8 mouse cellular contexts compared by ENCODE assay signal in genomic region chr19:16873221-16873861, GRCm38 (mm10). TPM values are rescaled to one million over a fixed set of nuclear protein-coding genes. Genes with fewer than 3 reads are reported as not detected.
A peak's percentile ranks its signal among the peaks of the same experiment; 100 is the strongest.
DNase-seq lines count a peak whose midpoint lies in the region; ATAC-seq and TF ChIP-seq lines count a peak whose summit lies in the region.

Gene Foxb2 (minus strand): TSS chr19:16873805.

- under 1% methylated on average over 36 of the region's 40 CpGs for WGBS in kidney, postnatal 0 days
- under 1% methylated on average over 40 of the region's 40 CpGs for WGBS in hindbrain, embryonic 12.5 days
- WGBS in midbrain, embryonic 14.5 days, result under 1% methylated on average over 40 of the region's 40 CpGs

- no peaks in the 10 kb centered on the region for H3K9me3 ChIP-seq in kidney, postnatal 0 days (replicated peaks; ENCODE audit: low read length)
- H3K9me3 ChIP-seq in hindbrain, embryonic 12.5 days (replicated peaks), result no peaks in the 10 kb centered on the region
- no peaks in the 10 kb centered on the region for H3K9me3 ChIP-seq in midbrain, embryonic 14.5 days (ENCODE audit: control insufficient read depth, low read length)

- H3K4me3 ChIP-seq in kidney, postnatal 0 days (replicated peaks; ENCODE audit: low read depth, low read length), result peak within 1 kb of the TSS; percentile 43
- peak within 1 kb of the TSS; percentile 29 for H3K4me3 ChIP-seq in brown adipose tissue, adult 24 weeks (ENCODE audit: insufficient read depth, low read depth, low read length)
- H3K4me3 ChIP-seq in hindbrain, embryonic 12.5 days, result peak within 1 kb of the TSS; percentile 46
- peak within 1 kb of the TSS; percentile 47 for H3K4me3 ChIP-seq in midbrain, embryonic 14.5 days (replicated peaks; ENCODE audit: low read depth, low read length)

- H3K27me3 ChIP-seq in kidney, postnatal 0 days (ENCODE audit: insufficient read depth, low read length), result peaks cover 87% of the 10 kb centered on the region
- peaks cover 99% of the 10 kb centered on the region for H3K27me3 ChIP-seq in hindbrain, embryonic 12.5 days
- peaks cover 98% of the 10 kb centered on the region for H3K27me3 ChIP-seq in midbrain, embryonic 14.5 days (ENCODE audit: control insufficient read depth, insufficient read depth, low read length)

- H3K27ac ChIP-seq in kidney, postnatal 0 days, result no peak within 1 kb of the TSS
- H3K27ac ChIP-seq in brown adipose tissue, adult 24 weeks (replicated peaks; ENCODE audit: low read depth, low read length), result no peak within 1 kb of the TSS
- no peak within 1 kb of the TSS for H3K27ac ChIP-seq in hindbrain, embryonic 12.5 days
- H3K27ac ChIP-seq in midbrain, embryonic 14.5 days (replicated peaks; ENCODE audit: low read depth, low read length), result no peak within 1 kb of the TSS

- no peak within 1 kb of the TSS for H3K9ac ChIP-seq in kidney, postnatal 0 days (ENCODE audit: low read depth, low read length)
- peak within 1 kb of the TSS; percentile 57 for H3K9ac ChIP-seq in hindbrain, embryonic 12.5 days
- peak within 1 kb of the TSS; percentile 43 for H3K9ac ChIP-seq in midbrain, embryonic 14.5 days (replicated peaks; ENCODE audit: low read length)

- H3K4me1 ChIP-seq in kidney, postnatal 0 days (replicated peaks; ENCODE audit: insufficient read depth, low read length), result peaks cover 9% of the 10 kb centered on the region
- H3K4me1 ChIP-seq in brown adipose tissue, adult 24 weeks (ENCODE audit: control insufficient read depth, insufficient read depth, insufficient read length, low read length), result peaks cover 3% of the 10 kb centered on the region; the same call in 1 of the 2 replicates
- H3K4me1 ChIP-seq in hindbrain, embryonic 12.5 days, result peaks cover 38% of the 10 kb centered on the region
- H3K4me1 ChIP-seq in midbrain, embryonic 14.5 days (ENCODE audit: control insufficient read depth, insufficient read depth, low read length), result peaks cover 29% of the 10 kb centered on the region

- TF ChIP-seq CTCF in kidney, postnatal 0 days (IDR thresholded peaks at IDR 0.05; ENCODE audit: low read depth), result no peak

- H3K36me3 ChIP-seq in kidney, postnatal 0 days (ENCODE audit: insufficient read depth, low read length), result no peaks in the 10 kb centered on the region
- H3K36me3 ChIP-seq in hindbrain, embryonic 12.5 days, result no peaks in the 10 kb centered on the region
- H3K36me3 ChIP-seq in midbrain, embryonic 14.5 days (ENCODE audit: control insufficient read depth, insufficient read depth, low read length), result no peaks in the 10 kb centered on the region

- peak within 1 kb of the TSS; percentile 62 for H3K4me2 ChIP-seq in kidney, postnatal 0 days (ENCODE audit: low read length)
- H3K4me2 ChIP-seq in hindbrain, embryonic 12.5 days (replicated peaks), result peak within 1 kb of the TSS; percentile 84
- H3K4me2 ChIP-seq in midbrain, embryonic 14.5 days (ENCODE audit: low read length), result peak within 1 kb of the TSS; percentile 90

- ATAC-seq in kidney, postnatal 0 days (replicated peaks; ENCODE audit: low FRiP score, low read depth), result peak; percentile 47; the same call in 1 of the 2 replicates
- 0 out of 2 replicates have a peak, but pooled peaks have one; percentile 4 for ATAC-seq in hindbrain, embryonic 12.5 days (ENCODE audit: low FRiP score)
- no peak; the same call in 1 of the 2 replicates for ATAC-seq in midbrain, embryonic 14.5 days (ENCODE audit: low FRiP score, low TSS enrichment)

- DNase-seq in kidney, postnatal 0 days (ENCODE audit: low spot score), result no peak
- DNase-seq in kidney, adult 9 months, result no peak
- peak; percentile 61 for DNase-seq in midbrain, embryonic 14.5 days
- DNase-seq in thymus, postnatal 25 days, result no peak
- DNase-seq in ovary, postnatal 14 days (ENCODE audit: low spot score), result no peak
- DNase-seq in adrenal gland, adult 8-10 months, result no peak

RNA-seq across cellular contexts. Expression of gene Foxb2, which starts in this region (rescaled TPM):
- not detected in 2 replicates for polyA plus RNA-seq in kidney, postnatal 0 days (2015; fragmentation: Nextera tagmentation; extraction: Ambion mirVana)
- not detected in 2 replicates for polyA plus RNA-seq in brown adipose tissue, adult 24 weeks (2012; ENCODE audit: insufficient read depth, insufficient read length, missing spikeins)
- polyA plus RNA-seq in hindbrain, embryonic 12.5 days (2016; fragmentation: Nextera tagmentation; extraction: Ambion mirVana), result 2.6 and 3.2 TPM in 2 replicates
- not detected in 2 replicates for polyA plus RNA-seq in midbrain, embryonic 14.5 days (2014; fragmentation: Nextera tagmentation; extraction: Ambion mirVana)
- not detected for total RNA-seq in adrenal gland, adult 8-10 months (2022)

Comparison
In these comparisons a context has a peak if more than half of its experiments do, and no peak if none do; other contexts are left out.
1. Peak in ATAC-seq, H3K4me3 ChIP-seq and H3K4me2 ChIP-seq in kidney, postnatal 0 days; RNA of the gene not detected or under 1 TPM.
2. Peak in DNase-seq, H3K4me3 ChIP-seq, H3K9ac ChIP-seq and H3K4me2 ChIP-seq in midbrain, embryonic 14.5 days; RNA of the gene not detected or under 1 TPM.